Mouse (Mus musculus): ENCODE results near the gene Ints6. TPM values are rescaled to one million over a fixed set of nuclear protein-coding genes. Genes with fewer than 3 reads are reported as not detected.
A peak's percentile ranks its signal among the peaks of the same experiment; 100 is the strongest.

Ints6 gene
- 33.4 and 35.0 TPM in 2 replicates for polyA plus RNA-seq (2016; fragmentation: Nextera tagmentation; extraction: Ambion mirVana)

DNA sequence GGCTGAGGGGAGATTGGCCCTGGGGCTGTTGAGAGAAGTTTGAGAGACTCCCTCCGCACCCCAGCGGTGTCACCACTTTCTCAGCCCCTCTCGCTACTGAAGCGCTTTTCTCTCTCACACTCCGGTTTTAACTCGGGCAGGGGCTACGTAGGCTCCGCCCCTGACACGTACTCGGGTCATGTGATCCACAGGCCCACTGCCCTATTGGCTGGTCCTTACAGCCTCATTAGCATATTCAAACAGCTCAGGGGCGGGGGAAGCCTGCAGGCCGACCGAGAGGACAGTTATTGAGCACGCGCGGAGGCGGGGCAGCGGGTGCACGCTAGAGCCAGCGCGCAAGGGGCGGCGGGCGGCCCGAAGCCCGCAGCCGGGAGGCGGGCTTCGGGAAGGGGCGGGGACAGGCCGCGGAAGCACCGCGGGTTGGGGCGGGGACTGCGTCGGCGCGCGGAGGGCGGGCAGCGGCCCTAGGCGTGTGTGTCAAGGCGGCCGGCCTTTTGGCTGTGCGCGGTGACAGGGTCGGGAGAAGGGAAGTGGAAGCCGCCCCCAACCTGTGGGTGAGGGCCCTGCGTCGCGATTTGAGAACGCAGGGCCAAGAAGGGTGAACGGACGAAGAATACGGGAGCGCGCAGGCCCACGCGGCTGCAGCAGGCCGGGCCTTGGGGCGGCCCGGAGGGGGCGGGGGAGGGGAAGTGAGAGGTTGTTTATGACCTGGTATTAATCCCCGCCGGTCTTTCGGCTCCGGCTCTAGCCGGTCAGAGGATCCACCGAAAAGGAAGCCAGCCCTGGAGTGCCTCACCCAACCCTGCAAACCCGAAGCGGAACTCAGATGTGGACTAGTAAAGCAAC is at the start of gene Ints6:
TSS of gene Ints6 (minus strand) at position 134 of the 846 bp plus-strand sequence.
- H3K27ac ChIP-seq = peak within 1 kb of the TSS; percentile 99
- peak within 1 kb of the TSS; percentile 95 for H3K4me3 ChIP-seq (replicated peaks)
- H3K4me2 ChIP-seq = peak within 1 kb of the TSS; percentile 68
- ATAC-seq (ENCODE audit: insufficient number of reproducible peaks, insufficient read depth, low FRiP score, low TSS enrichment, low read depth) = peak; percentile 97
- no peaks in the 10 kb centered on the region for H3K27me3 ChIP-seq
- peaks cover 6% of the 10 kb centered on the region for H3K4me1 ChIP-seq (replicated peaks)
- under 1% methylated on average over 71 of the region's 72 CpGs for WGBS
- H3K9ac ChIP-seq (replicated peaks) = peak within 1 kb of the TSS; percentile 98
- H3K9me3 ChIP-seq = no peaks in the 10 kb centered on the region
- peaks cover 8% of the 10 kb centered on the region for H3K36me3 ChIP-seq

DNA sequence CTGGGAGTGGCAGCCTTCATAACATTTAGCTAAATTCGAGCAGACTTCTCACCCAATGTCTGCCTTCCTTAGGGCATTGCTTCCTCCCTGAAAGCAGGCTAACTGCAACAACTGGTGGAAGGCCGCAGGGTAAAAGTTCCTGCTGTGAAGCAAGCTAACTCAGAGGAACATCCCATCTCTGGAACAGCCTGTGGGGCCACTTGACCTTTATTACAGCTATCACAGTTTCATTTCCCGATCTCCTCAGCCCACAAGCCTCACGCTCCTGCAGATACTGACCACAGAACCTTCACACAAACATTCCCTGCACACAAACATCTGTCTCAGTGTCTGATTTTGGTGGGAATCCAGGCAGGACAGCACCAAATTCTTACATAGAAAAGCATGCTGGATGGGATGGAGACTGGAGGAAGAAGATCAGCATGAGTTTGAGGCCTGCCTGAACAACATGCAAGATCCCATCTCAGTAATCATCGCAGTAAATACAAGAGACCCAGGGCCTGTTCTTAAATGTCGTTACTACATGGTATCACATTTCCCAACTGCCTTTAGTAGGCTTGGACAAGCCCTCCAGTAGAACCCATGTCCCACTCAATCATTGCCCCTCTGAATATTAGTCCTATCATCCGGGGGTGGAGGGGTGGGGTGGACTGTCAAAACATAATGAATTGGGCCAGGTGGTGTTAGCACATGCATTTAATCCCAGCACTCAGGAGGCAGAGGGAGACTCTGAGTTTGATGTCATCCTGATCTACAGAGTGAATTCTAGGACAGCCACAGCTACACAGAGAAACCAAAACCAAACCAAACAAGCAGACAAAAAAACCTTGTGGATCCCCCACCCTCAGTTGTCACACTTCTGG is 47.9 kb upstream of the Ints6 start:
- H3K27ac ChIP-seq = no peak overlapping the region
- ATAC-seq (ENCODE audit: insufficient number of reproducible peaks, insufficient read depth, low FRiP score, low TSS enrichment, low read depth) = no peak
- no peaks in the 10 kb centered on the region for H3K36me3 ChIP-seq
- no peaks in the 10 kb centered on the region for H3K27me3 ChIP-seq
- no peaks in the 10 kb centered on the region for H3K9me3 ChIP-seq
- no peak overlapping the region for H3K4me3 ChIP-seq (replicated peaks)
- H3K9ac ChIP-seq (replicated peaks) = no peak overlapping the region
- 51% methylated on average over 7 of the region's 7 CpGs for WGBS
- no peaks in the 10 kb centered on the region for H3K4me1 ChIP-seq (replicated peaks)
- H3K4me2 ChIP-seq = no peak overlapping the region

DNA sequence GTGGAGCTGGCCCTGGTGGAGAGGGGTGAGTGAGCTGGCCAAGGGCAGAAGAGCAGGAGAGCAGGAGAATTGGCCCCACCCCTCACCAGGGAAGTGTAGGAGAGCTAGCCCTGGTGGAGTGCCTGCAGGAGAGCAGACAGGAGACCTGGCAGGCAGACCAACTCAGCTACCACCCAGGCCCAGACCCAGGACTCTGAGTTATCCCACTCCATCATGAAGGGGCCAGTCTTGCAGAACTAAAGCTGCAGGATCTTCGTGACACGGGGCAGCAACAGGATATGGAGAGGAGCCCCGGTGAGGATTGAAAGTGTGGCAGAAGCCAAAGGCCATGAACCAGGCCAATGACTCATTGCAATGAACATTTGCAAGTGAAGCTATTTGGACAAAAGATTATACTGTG is 46.0 kb upstream of the Ints6 start:
- no peak overlapping the region for H3K9ac ChIP-seq (replicated peaks)
- WGBS = 56% methylated on average over 3 of the region's 3 CpGs
- no peaks in the 10 kb centered on the region for H3K27me3 ChIP-seq
- no peaks in the 10 kb centered on the region for H3K4me1 ChIP-seq (replicated peaks)
- H3K27ac ChIP-seq = no peak overlapping the region
- H3K4me3 ChIP-seq (replicated peaks) = no peak overlapping the region
- no peak overlapping the region for H3K4me2 ChIP-seq
- no peak for ATAC-seq (ENCODE audit: insufficient number of reproducible peaks, insufficient read depth, low FRiP score, low TSS enrichment, low read depth)
- no peaks in the 10 kb centered on the region for H3K36me3 ChIP-seq
- H3K9me3 ChIP-seq = no peaks in the 10 kb centered on the region

DNA sequence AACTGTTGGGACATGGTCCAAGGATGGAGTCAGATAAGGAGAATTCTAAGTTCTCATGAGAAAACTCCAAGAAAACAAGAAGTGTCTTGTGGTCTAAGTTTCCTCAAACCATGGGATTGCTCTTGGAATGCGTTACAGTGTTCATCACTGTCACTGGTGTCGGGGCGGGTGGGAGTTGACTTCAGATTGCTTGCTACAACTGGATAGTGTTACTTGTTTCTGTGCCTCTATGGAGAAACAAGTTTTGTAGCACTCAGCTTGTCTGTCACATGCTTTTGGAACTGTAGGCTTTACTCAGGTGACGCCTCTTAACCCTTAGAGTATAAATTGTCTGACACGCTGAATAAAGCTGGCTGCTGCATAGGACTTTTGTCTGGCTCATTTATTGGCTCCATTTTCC is 42.2 kb upstream of the Ints6 start:
- no peak overlapping the region for H3K4me2 ChIP-seq
- H3K4me1 ChIP-seq (replicated peaks) = peaks cover 4% of the 10 kb centered on the region; the same call in 1 of the 2 replicates
- ATAC-seq (ENCODE audit: insufficient number of reproducible peaks, insufficient read depth, low FRiP score, low TSS enrichment, low read depth) = no peak
- no peaks in the 10 kb centered on the region for H3K27me3 ChIP-seq
- H3K36me3 ChIP-seq = no peaks in the 10 kb centered on the region
- no peak overlapping the region for H3K9ac ChIP-seq (replicated peaks)
- WGBS = 71% methylated on average over 5 of the region's 5 CpGs
- H3K27ac ChIP-seq = no peak overlapping the region
- no peak overlapping the region for H3K4me3 ChIP-seq (replicated peaks)
- H3K9me3 ChIP-seq = no peaks in the 10 kb centered on the region

DNA sequence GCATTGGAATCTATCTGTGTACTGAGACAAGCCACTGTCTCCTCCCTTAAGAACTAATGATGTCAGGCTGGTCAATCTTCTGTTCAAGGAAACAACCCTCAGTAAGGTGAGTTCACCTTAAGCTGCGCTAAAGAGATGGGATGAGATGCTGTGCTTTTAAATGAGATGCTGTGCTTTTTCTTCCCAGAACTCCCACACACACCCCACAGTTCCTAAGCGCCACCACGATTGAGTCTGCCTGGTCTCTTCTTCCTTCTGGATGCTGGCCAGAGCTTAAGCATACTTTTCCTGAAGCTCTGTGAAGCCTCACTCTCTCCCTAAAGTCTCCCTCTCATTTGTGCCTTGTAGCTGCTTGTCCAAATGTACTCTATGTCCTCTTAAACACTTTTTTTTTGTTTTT is 39.8 kb upstream of the Ints6 start:
- Histone ChIP-seq H3K9ac (replicated peaks) (no peak overlapping the region), H3K9me3 (no peaks in the 10 kb centered on the region), H3K27me3 (no peaks in the 10 kb centered on the region), H3K36me3 (no peaks in the 10 kb centered on the region), H3K4me2 (no peak overlapping the region), H3K4me3 (replicated peaks) (no peak overlapping the region), H3K27ac (no peak overlapping the region), H3K4me1 (replicated peaks) (peaks cover 4% of the 10 kb centered on the region; the same call in 1 of the 2 replicates)
- ATAC-seq (ENCODE audit: insufficient number of reproducible peaks, insufficient read depth, low FRiP score, low TSS enrichment, low read depth) = no peak
- 74% methylated on average over 3 of the region's 3 CpGs for WGBS

DNA sequence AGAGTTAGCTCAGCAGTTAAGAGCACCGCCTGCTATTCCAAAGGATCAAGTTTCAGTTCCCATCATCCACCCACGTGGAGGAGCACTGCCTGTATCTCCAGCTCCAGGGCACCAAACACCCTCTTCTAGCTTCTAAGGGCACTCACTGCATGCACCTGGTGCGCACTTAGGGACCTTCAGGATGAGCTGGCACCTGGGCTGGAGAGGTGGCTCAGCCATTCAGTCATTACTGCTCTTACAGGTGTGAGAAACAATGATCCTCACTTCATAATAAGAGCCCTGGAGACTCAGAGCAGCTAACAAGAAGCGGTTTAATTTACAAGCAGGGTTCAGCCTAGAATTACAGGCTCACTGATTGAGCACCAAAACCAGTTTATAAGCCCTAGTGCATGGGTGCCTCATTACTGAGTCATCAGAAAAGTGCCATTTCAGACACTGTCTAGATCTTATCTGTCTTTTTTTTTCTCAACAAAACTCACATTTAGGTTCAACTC is 37.7 kb upstream of the Ints6 start:
- ATAC-seq (ENCODE audit: insufficient number of reproducible peaks, insufficient read depth, low FRiP score, low TSS enrichment, low read depth) = no peak

DNA sequence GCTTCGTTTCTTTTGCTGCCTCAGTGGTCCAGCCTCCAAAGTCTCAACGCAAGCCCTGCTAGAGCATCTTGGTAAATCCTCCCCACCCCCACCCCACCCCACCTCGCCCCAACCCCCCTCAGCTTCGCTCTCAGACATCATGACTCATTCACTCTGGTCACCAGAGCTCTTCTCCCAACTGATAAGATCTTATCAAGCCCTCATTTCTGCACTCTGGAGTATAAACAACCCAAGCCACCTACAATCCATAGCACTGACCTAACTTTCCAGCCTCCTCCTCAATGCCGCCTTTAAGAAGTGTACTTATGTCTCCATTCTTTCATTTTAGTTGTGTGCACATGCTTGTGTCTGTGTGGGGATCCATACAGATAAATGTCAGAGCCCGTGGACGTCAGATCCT is 34.8 kb upstream of the Ints6 start:
- Histone ChIP-seq H3K9ac (replicated peaks) (no peak overlapping the region), H3K9me3 (no peaks in the 10 kb centered on the region), H3K27me3 (no peaks in the 10 kb centered on the region), H3K4me3 (replicated peaks) (no peak overlapping the region), H3K27ac (no peak overlapping the region), H3K4me1 (replicated peaks) (peaks cover 4% of the 10 kb centered on the region; the same call in 1 of the 2 replicates), H3K36me3 (no peaks in the 10 kb centered on the region), H3K4me2 (no peak overlapping the region)
- 56% methylated on average over 7 of the region's 7 CpGs for WGBS
- no peak for ATAC-seq (ENCODE audit: insufficient number of reproducible peaks, insufficient read depth, low FRiP score, low TSS enrichment, low read depth)

More for the DNA sequence above, 37.7 kb upstream of the Ints6 start:
- H3K36me3 ChIP-seq = no peaks in the 10 kb centered on the region
- no peaks in the 10 kb centered on the region for H3K9me3 ChIP-seq
- no peak overlapping the region for H3K27ac ChIP-seq
- H3K27me3 ChIP-seq = no peaks in the 10 kb centered on the region
- peaks cover 4% of the 10 kb centered on the region; the same call in 1 of the 2 replicates for H3K4me1 ChIP-seq (replicated peaks)
- H3K9ac ChIP-seq (replicated peaks) = no peak overlapping the region
- peak overlapping the region; percentile 58 for H3K4me2 ChIP-seq
- H3K4me3 ChIP-seq (replicated peaks) = peak overlapping the region; percentile 29
- WGBS = 0% methylated on average over 4 of the region's 4 CpGs

DNA sequence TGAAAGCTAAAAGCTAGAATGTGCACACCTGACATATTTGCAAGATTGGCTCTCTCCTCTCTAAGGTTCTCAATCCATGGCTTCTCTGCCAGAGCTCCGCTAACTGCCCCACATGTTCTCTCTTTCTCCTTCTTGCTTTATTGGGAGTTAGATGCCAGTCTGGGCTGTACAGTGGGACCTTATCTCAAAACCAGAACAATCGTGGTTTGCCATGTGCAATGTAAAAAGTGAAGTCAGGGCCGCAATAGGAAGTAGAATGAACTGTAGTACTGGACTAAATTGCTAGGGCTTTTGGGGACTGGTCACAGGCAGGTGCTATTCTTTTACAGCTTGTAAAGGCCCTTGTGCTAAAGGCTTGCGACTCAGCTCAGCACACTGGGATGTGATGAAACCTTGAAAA is 28.3 kb upstream of the Ints6 start:
- WGBS = 71% methylated on average over 4 of the region's 4 CpGs
- no peak for ATAC-seq (ENCODE audit: insufficient number of reproducible peaks, insufficient read depth, low FRiP score, low TSS enrichment, low read depth)
- no peaks in the 10 kb centered on the region for H3K9me3 ChIP-seq
- H3K4me3 ChIP-seq (replicated peaks) = no peak overlapping the region
- no peaks in the 10 kb centered on the region for H3K4me1 ChIP-seq (replicated peaks)
- H3K4me2 ChIP-seq = no peak overlapping the region
- H3K9ac ChIP-seq (replicated peaks) = no peak overlapping the region
- H3K27ac ChIP-seq = no peak overlapping the region
- no peaks in the 10 kb centered on the region for H3K36me3 ChIP-seq
- no peaks in the 10 kb centered on the region for H3K27me3 ChIP-seq

DNA sequence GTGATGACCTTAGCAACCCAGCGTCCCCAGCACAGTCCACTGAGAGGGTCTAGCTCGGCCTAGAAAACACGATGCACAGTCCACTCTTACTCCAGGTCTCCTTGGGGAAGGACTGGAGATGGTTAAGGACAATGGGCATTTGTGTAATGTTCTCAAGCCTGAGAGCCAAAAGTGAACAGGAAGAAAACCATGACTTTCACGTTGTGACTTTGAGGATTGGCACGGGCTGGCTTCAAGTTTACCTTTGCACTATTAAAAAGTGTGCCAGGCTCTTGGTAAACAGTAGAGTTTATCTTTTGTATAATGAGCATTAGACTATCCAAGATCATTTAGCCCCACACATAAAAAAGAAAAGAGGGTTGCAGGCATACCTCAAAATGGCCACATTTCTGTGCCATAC is 22.0 kb upstream of the Ints6 start:
- H3K27ac ChIP-seq = no peak overlapping the region
- no peaks in the 10 kb centered on the region for H3K27me3 ChIP-seq
- H3K4me1 ChIP-seq (replicated peaks) = no peaks in the 10 kb centered on the region
- H3K9ac ChIP-seq (replicated peaks) = no peak overlapping the region
- no peaks in the 10 kb centered on the region for H3K36me3 ChIP-seq
- H3K4me3 ChIP-seq (replicated peaks) = no peak overlapping the region
- 84% methylated on average over 5 of the region's 5 CpGs for WGBS
- no peak for ATAC-seq (ENCODE audit: insufficient number of reproducible peaks, insufficient read depth, low FRiP score, low TSS enrichment, low read depth)
- no peak overlapping the region for H3K4me2 ChIP-seq
- H3K9me3 ChIP-seq = no peaks in the 10 kb centered on the region

DNA sequence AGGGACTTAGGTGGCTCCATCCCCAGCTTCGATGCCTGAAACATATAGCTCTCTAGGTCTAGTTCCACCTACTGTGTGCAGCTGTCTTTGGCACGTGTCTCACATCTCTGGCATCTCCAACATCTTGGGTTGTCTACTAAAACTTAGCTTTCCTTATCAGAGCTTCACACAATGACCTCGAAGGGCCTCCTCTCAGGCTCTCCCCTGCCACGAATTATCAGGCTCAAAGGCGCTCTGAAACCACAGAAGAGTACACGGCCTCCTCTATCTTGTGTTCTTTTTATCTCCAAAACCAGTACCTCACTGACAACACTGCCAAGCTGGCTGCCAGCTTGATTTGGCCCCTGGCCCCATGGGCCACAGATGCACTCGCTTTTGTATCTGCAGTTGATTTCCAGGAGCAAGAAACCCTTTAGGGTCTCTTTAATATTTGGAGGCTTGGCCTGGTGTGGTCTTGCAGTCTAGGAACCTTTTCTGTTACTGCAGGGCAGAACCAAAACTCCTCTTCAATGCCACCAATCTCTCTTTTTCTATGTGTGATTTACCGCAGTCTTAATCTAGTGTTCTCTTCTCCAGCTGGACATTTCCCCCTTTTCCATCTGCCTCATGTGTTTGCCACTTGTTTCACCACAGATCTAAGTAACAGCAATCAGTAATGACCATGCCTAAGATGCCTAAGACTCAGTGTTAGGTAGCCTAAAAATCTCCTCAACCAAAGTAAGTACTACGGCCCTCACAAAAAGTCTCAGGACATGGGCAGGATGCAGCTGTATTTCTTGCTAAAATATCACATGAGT is 19.7 kb upstream of the Ints6 start:
- H3K4me2 ChIP-seq = no peak overlapping the region
- no peak overlapping the region for H3K27ac ChIP-seq
- H3K9me3 ChIP-seq = no peaks in the 10 kb centered on the region
- no peaks in the 10 kb centered on the region for H3K4me1 ChIP-seq (replicated peaks)
- no peak overlapping the region for H3K9ac ChIP-seq (replicated peaks)
- WGBS = 83% methylated on average over 9 of the region's 9 CpGs
- no peaks in the 10 kb centered on the region for H3K36me3 ChIP-seq
- ATAC-seq (ENCODE audit: insufficient number of reproducible peaks, insufficient read depth, low FRiP score, low TSS enrichment, low read depth) = no peak
- no peaks in the 10 kb centered on the region for H3K27me3 ChIP-seq
- no peak overlapping the region for H3K4me3 ChIP-seq (replicated peaks)

Data from limb, embryonic 12.5 days (tissue).